Mouse (Mus musculus): ENCODE measurements around the gene Heatr3.

DNA sequence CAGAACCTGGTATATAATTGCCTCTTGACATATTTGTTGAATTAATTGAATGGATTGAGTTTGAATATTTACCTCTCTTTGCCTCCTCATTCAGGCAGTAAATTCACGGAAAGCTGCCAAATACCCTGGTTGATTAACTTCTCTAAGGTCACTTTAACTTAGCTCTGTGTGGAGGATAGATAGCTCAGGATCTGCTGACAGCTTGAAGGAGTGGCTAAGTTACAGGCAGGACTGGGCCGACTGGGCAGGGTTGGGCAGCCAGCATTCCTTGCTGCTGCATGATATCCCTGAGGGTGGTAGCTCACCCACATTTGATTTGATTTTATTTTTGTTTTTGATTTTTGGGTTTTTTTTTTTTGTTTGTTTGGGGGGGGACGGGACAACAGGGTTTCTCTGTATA, 59.7 kb downstream of the Heatr3 start:
- TF ChIP-seq CTCF (IDR thresholded peaks at IDR 0.05; ENCODE audit: insufficient read depth, low read length) (no peak), POLR2A (IDR thresholded peaks at IDR 0.05; ENCODE audit: borderline replicate concordance, extremely low read depth, low read depth, low read length) (no peak)
